Mouse (Mus musculus) macrophage (primary cell): ENCODE results near the gene Macrod2. TPM values are rescaled to one million over a fixed set of nuclear protein-coding genes. Genes with fewer than 3 reads are reported as not detected.

Experiments
- H3K27ac ChIP-seq: fragments of 350-480 bp; formaldehyde crosslinking; 2 replicates; pipeline ENCODE4 v1.9.0; 2021
- H3K36me3 ChIP-seq: fragments of 350-480 bp; formaldehyde crosslinking; 2 replicates; pipeline ENCODE4 v1.9.0; 2021; ENCODE audit errors: inconsistent target
- H3K4me3 ChIP-seq: fragments of 350-480 bp; formaldehyde crosslinking; 2 replicates; pipeline ENCODE4 v1.9.0; 2021; ENCODE audit errors: inconsistent target
- H3K79me2 ChIP-seq: fragments of 350-480 bp; formaldehyde crosslinking; 2 replicates; pipeline ENCODE4 v1.9.0; 2021; ENCODE audit errors: inconsistent target
- WGBS: methylation state at CpG from one replicate; pipeline ENCODE4 v1.1.7; 2026; ENCODE audit warnings: inconsistent platforms; ENCODE audit not compliant: missing documents; 5-methylcytosine and 5-hydroxymethylcytosine counted together
- polyA plus RNA-seq: library from polyadenylated mRNA; stranded (reverse); fragments of 250-400 nt; gene quantifications from 3 replicates; pipeline ENCODE4 v1.2.4, GENCODE M21; 2018; ENCODE audit warnings: inconsistent platforms

Macrod2 gene
- polyA plus RNA-seq, 1 experiment from 2014 or later = 0.59 TPM

DNA sequence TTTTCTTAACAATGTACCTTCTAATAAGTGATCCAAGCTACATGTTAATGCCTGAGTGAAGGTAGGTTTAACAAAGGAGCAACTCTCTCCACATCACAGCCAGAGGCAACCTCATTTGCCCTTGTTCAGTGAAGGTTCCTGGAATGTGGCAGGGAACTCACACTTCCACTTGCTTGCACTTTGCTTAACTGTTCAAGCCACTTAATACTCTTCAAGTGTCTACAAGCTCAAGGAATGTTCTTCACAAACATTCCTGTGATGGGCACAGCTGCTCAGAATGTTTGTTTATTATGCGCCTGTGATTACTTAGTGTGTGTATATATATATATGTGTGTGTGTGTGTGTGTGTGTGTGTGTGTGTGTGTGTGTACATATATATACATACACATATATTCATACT is 1721.5 kb downstream of the Macrod2 start:
- Histone ChIP-seq H3K79me2 (no peaks in the 10 kb centered on the region), H3K27ac (no peak overlapping the region), H3K4me3 (no peak overlapping the region), H3K36me3 (no peaks in the 10 kb centered on the region)
- WGBS = no CpG with 5 or more reads among the region's 1 CpGs

DNA sequence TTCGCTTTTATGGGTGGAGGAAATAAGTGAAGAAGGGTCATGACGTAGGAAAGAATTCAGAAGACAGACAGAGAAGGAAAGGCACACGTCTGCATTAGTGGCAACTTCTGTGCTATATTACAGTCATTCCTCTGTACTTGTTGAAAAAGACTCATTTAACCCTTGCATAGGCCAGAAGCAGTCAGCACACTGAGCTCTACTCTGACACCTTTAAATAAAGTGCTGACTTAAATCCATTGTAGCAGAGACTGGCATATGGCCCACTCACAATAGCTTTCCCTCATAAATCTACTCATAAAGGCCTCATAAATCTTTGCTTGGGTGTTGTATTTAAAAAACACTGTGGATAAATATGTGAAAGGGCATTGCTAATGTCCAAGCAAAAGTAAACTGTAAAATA is 1733.0 kb downstream of the Macrod2 start:
- Histone ChIP-seq H3K36me3 (no peaks in the 10 kb centered on the region), H3K4me3 (no peak overlapping the region), H3K27ac (no peak overlapping the region), H3K79me2 (no peaks in the 10 kb centered on the region)
- 89% methylated on average over 3 of the region's 3 CpGs for WGBS

DNA sequence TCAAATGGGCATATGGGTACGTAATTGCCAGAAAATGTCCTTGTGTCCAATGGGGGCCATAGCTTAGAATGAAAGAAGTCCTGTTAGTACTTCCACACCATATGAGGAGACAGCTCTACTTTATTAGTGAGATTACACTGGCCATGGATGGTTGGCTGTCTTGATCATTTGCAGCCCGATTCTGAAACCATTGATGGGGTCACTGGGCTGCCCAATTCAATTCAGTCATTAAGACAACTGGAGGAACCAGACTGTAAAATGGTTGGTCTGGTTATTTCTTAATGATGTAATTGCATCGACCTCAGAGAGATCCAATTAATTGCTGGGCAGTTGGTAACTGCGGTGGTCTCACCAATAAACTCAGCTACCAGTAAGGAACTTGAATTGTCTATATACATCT is 1734.1 kb downstream of the Macrod2 start:
- H3K36me3 ChIP-seq = no peaks in the 10 kb centered on the region
- H3K4me3 ChIP-seq = no peak overlapping the region
- no peaks in the 10 kb centered on the region for H3K79me2 ChIP-seq
- H3K27ac ChIP-seq = no peak overlapping the region
- 95% methylated on average over 4 of the region's 4 CpGs for WGBS

DNA sequence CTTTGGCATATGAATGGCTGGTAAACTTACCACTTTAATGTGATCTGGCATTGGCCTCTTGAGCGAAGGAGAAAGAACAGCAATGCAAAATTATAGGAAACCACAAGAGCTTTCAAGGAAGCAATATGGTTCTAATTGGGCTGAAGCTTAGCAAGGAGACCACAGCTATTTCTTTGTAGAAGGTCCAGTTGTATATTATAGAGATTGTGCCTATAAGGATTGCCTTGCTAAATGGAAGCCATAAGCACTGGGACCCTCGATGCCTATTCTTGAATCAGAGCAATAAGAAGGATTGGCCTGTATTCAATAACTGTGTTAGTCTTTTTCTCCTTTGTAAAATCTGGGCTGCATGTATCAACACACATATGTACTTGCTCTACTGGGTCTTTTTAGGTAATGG is 1754.2 kb downstream of the Macrod2 start:
- 58% methylated on average over 2 of the region's 2 CpGs for WGBS
- Histone ChIP-seq H3K27ac (no peak overlapping the region), H3K79me2 (no peaks in the 10 kb centered on the region), H3K36me3 (no peaks in the 10 kb centered on the region), H3K4me3 (no peak overlapping the region)

DNA sequence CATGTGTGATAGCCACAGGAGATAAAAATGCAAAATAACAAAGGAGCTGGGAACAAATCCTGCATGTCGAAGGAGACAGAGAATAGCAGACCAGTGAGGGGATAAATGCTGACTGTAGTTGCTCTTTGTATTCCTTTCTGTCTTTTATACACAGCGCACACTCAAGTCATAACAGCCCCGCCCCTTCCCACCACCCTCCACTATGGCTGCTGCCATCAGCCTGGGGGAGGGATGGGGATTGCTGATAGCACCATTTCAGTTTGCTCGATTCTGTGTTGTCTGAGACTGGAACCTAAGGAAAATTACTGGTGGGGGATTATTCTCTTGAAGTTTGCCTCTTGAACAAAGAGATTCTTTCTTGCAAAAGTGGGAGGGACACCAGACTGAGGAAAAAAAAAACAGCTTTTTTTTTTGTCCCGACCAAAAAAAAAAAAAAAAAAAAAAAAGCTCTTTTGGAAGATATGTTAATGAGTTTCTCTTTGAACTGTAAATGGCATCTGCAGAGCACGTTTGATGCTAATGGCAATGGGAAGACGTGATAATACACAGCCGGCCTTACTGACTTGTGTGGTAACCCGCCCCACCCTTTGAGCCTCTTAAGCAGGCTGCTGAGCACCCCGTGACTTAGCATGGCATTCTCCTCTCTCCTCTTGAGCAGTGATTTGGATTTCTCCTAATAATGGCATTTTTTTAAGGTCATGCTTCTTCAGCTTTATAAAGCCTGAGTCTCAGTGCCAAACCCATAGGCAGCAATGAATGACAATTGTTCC is 1768.6 kb downstream of the Macrod2 start:
- no peak overlapping the region for H3K4me3 ChIP-seq
- WGBS = 44% methylated on average over 10 of the region's 10 CpGs

DNA sequence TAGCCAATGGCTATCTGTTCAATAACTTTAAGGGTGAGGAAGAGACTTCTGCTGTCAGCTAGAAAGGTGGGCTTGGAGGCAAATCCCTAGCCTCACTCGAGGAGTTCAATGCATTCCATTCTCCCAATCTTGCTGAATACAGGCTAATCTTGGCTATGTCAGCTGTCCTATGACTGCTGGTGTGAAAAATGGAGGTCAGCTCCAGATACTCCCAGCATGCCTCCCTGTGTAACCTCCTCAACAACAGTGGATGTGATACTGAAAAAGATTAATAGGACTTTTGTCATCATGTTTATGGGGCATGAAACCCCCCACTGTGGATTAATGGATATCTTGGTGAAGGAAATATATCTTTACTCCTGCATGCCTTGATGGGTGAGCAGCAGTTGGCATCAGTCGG is 1774.5 kb downstream of the Macrod2 start:
- Histone ChIP-seq H3K79me2 (no peaks in the 10 kb centered on the region), H3K27ac (no peak overlapping the region), H3K4me3 (no peak overlapping the region), H3K36me3 (no peaks in the 10 kb centered on the region)
- 67% methylated on average over 2 of the region's 2 CpGs for WGBS

More for the DNA sequence above, 1768.6 kb downstream of the Macrod2 start:
- Histone ChIP-seq H3K27ac (no peak overlapping the region), H3K36me3 (no peaks in the 10 kb centered on the region), H3K79me2 (no peaks in the 10 kb centered on the region)

DNA sequence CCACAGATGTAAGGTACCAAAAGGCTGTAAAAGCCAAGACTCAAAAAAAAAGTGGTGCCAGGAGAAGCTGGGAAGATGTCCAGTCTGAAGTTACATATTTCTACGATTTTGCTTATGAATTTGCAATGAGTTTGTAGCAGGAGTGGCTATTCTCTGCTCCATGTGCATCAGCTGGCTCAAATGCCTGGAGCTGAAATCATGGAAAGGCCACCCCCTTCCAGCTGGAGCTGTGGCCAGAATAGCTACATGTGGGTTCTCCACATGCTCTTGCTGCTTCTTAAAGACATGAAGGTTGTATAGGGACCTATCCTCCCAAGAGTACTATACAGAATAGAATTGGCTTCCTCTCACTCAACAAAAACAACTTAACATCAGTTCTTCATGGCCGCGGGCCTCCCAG is 1777.6 kb downstream of the Macrod2 start:
- H3K27ac ChIP-seq = no peak overlapping the region
- H3K4me3 ChIP-seq = no peak overlapping the region
- H3K36me3 ChIP-seq = no peaks in the 10 kb centered on the region
- no peaks in the 10 kb centered on the region for H3K79me2 ChIP-seq
- 89% methylated on average over 3 of the region's 3 CpGs for WGBS

DNA sequence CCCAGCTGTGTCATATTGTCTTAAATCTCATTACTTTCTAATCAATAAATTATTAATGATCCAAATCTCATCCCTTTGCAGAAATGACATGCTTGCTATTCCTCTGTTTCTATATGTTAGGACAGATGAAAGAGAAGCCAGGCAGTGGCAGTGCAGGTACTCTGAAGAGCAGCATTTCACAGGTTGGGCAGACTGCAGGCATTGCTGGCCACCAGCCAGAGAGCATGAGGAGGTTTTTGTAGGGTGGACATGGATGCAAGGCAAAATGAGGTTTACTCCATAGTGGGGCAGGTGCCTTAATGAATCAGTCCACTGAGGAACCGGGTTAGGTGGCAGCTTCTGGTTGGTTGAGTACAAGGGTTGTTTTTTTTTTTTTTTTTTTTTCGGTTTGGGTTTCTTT is 1778.9 kb downstream of the Macrod2 start:
- H3K36me3 ChIP-seq = no peaks in the 10 kb centered on the region
- H3K27ac ChIP-seq = no peak overlapping the region
- H3K79me2 ChIP-seq = no peaks in the 10 kb centered on the region
- WGBS = 80% methylated on average over 1 of the region's 2 CpGs
- no peak overlapping the region for H3K4me3 ChIP-seq

DNA sequence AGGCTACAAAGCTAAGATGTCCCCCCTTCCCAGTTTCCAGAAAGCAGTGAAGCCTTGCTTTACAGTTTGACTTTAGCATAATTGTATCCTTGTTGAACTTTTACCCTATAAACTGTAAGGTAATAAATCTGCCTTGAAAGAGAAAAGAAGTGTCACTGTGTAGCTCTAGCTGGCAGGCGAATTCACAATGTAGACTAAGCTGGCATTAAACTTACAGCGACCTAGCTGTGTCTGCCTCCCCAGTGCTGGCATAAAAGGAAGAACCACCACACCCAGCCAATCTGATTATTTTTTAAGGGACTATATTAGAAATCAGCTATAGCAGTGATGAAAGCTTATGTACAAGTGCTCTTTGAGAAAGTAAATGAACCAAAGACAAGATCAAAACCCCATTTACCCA is 1791.8 kb downstream of the Macrod2 start:
- Histone ChIP-seq H3K79me2 (no peaks in the 10 kb centered on the region), H3K27ac (no peak overlapping the region), H3K36me3 (no peaks in the 10 kb centered on the region), H3K4me3 (no peak overlapping the region)
- WGBS = 88% methylated on average over 2 of the region's 2 CpGs

DNA sequence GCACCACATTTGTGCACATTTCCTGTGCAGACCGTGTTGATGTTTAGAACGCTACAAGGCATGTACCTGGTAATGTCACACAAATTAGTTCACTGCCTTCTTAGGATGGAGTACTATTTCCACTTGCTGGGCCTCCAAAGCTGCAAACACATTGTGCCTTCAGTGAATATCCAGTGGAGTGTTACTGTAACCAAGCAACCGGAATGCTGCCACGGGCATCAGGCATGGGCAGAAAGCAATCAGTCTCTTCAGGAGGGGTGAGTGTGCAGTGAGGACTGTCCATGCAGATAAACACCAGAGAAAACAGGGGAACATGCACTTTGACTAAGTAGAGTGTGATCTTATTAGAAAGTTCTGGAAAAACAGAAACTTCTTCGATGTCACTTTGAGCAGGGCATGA is 1792.3 kb downstream of the Macrod2 start:
- 87% methylated on average over 5 of the region's 5 CpGs for WGBS
- no peak overlapping the region for H3K4me3 ChIP-seq

DNA sequence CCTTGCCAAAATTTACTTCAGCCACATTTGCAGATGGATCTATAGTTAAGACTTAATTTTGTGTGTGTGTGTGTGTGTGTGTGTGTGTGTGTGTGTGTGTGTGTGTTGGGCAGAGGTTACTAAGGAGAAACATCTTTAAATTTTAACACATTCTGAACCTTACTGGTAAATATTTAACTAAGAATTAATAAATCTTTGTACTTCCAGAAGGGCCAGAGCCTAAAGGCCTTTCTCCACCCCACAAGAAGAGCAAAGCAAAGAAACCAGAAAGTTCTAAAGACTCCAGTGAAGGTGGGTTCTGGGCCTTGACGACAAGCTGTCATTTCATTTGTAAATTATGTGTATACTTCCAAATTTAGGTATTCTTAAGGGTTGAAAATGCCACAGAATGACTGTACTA is 1822.3 kb downstream of the Macrod2 start:
- no peaks in the 10 kb centered on the region for H3K36me3 ChIP-seq
- WGBS = 90% methylated on average over 1 of the region's 1 CpGs
- no peak overlapping the region for H3K4me3 ChIP-seq
- no peak overlapping the region for H3K27ac ChIP-seq
- no peaks in the 10 kb centered on the region for H3K79me2 ChIP-seq

More for the DNA sequence above, 1792.3 kb downstream of the Macrod2 start:
- no peaks in the 10 kb centered on the region for H3K36me3 ChIP-seq
- H3K27ac ChIP-seq = no peak overlapping the region
- H3K79me2 ChIP-seq = no peaks in the 10 kb centered on the region

DNA sequence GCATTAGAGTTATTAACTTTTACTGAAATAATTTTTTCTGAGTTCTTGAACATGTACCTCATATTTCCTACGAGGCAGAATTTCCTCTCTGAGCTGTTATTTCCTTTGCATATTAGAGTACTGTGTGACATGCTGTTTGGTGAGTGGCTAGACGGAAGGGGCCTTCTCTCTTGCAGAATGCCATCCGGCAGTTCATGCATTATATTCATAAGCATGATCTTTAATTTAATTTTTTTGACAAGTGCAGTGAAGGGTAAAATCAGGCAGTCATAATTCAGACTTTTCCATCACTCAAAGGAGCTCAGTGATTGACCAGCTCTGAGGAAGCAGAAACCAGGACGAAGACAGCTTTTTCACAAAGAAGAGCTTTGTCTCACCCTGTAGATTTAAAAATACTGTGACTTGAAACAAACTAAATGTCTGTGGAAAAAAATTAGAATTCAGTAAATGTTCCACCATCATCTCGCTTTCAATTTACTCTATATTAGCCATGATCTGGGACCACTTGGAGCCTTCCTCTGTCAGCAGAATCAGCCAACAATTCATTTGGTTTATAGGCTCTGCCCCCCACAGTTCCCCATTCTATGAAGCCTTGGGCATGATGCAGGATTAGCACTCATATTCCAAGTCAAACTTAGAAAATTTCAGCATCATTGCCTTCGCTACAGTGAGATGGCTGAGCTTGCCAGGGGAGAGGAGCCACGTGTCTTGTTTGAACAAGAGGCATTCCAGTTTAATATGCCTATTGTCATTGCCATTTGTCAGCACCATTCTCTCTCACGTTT is 1827.2 kb downstream of the Macrod2 start:
- 76% methylated on average over 8 of the region's 8 CpGs for WGBS
- Histone ChIP-seq H3K36me3 (no peaks in the 10 kb centered on the region), H3K27ac (no peak overlapping the region), H3K4me3 (no peak overlapping the region), H3K79me2 (no peaks in the 10 kb centered on the region)

DNA sequence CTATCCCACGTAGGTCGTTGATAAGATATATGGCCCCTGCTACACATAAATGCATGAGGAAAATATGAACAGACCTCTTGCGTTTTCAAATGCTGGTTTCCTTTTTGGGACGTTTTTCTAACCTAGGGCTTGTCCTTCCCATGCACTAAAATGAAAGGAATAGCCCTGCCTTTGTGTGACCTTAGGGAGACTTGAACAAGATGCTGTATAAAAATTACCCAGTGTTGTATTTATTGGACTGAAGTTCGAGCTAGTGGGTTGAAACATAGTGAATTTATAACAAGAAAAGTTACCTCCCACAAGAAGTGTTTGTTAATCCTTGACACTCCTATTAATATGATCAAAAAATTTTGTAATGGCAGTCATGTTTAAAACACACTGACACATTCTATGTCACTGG is 1827.8 kb downstream of the Macrod2 start:
- no peaks in the 10 kb centered on the region for H3K36me3 ChIP-seq
- WGBS = 58% methylated on average over 5 of the region's 5 CpGs
- H3K79me2 ChIP-seq = no peaks in the 10 kb centered on the region
- H3K4me3 ChIP-seq = no peak overlapping the region
- H3K27ac ChIP-seq = no peak overlapping the region

DNA sequence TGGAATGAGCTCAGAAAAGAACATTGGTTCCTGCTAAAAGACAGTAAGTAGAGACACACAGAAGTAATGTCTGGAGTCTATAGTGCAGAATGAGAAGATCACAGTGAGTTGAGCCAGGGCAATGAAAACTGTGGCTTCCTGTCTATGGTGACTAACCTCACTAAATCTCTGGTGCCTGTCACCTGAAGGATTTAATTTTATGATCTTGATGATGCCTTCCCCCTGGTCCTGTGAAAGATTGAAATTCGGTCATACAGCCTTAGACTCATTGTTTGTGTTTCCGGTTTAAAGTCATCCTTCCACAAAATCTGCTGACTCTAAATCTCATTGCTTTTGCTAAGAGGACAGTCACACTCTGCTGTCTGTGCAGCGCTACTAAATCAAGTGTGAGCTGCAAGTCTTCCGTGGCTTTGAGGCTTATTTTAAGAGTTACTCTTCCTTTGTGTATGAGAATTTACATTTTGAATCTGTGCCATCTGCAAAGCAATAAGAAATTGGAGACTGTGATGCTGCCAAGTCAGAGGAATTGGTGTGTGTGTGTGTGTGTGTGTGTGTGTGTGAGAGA is 1836.0 kb downstream of the Macrod2 start:
- H3K79me2 ChIP-seq = no peaks in the 10 kb centered on the region
- H3K27ac ChIP-seq = no peak overlapping the region
- H3K4me3 ChIP-seq = no peak overlapping the region
- no peaks in the 10 kb centered on the region for H3K36me3 ChIP-seq
- 67% methylated on average over 4 of the region's 4 CpGs for WGBS

DNA sequence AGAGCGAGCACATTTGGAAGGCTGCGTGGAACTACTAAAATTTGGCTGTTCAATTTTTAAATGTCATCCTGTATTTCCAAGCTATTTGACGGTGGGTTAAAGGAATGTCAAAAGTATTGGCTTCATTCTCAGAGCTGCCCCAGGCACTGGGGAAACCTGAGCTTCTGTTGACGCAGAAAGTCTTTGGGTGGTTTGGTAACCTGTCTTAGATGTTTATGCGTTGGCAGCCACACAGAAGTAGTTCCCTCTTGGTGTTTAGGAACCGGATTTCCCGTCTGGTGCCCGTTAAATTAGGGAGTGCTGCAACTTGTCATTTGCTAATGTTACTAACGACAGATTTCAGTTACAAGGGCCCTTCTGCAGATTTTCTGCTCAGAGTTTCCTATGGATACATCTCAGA is 1837.7 kb downstream of the Macrod2 start:
- Histone ChIP-seq H3K36me3 (no peaks in the 10 kb centered on the region), H3K27ac (no peak overlapping the region), H3K4me3 (no peak overlapping the region), H3K79me2 (no peaks in the 10 kb centered on the region)
- WGBS = 69% methylated on average over 9 of the region's 9 CpGs
